Mouse (Mus musculus): ENCODE data around the gene Utp4. TPM values are rescaled to one million over a fixed set of nuclear protein-coding genes. Genes with fewer than 3 reads are reported as not detected.
"Not testable (repeated sequence)": the region's sequence is repeated elsewhere in the genome, so short reads cannot be mapped to it uniquely, and the experiment has no call there.

Gene Utp4
- polyA plus RNA-seq, 1 experiment, result not detected

DNA sequence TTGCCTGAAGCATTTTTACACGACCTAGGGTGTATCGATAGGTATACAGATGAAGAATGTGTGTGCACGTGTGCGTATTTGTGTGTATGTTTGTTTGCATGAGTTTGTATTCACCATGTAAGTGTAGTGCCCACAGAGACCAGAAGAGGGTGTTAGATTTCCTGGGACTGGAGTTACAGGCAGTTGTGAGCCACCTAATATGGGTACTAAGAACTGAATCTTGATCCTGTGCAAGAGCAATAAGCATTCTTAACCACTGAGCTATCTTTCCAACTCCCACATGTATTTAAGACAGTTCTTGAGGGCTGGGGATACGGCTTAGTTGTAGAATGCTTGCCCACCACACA lies 26.9 kb downstream of the Utp4 start:
- H3K4me1 ChIP-seq (ENCODE audit: control insufficient read depth, insufficient read depth, low read length), result no peaks in the 10 kb centered on the region
- WGBS, result 98% methylated on average over 5 of the region's 5 CpGs
- no peak overlapping the region for H3K4me3 ChIP-seq (ENCODE audit: insufficient read depth, low read depth, low read length)
- H3K27ac ChIP-seq (ENCODE audit: insufficient read depth, low read depth, low read length), result no peak overlapping the region
- TF ChIP-seq POLR2A (IDR thresholded peaks at IDR 0.05; ENCODE audit: insufficient read depth, low read depth, low read length) (no peak), CTCF (IDR thresholded peaks at IDR 0.05; ENCODE audit: insufficient read depth, low read depth, low read length) (no peak)

DNA sequence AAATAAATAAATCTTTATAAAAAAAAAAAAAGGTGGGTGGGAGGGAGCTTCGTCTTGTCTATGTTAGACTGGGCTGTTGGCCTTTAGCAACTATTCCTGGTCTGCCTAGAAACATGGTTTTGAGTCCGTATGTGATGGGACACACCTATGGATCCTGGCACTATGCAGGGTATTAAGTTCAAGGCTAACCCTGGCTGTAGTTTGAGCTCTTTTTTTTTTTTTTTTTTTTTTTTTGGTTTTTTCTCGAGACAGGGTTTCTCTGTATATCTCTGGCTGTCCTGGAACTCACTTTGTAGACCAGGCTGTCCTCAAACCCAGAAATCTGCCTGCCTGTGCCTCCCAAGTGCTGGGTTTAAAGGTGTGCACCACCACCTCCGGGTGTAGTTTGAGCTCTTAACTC lies 30.6 kb downstream of the Utp4 start:
- 86% methylated on average over 4 of the region's 4 CpGs for WGBS
- Histone ChIP-seq H3K27ac (ENCODE audit: insufficient read depth, low read depth, low read length) (no peak overlapping the region), H3K4me1 (ENCODE audit: control insufficient read depth, insufficient read depth, low read length) (no peaks in the 10 kb centered on the region), H3K4me3 (ENCODE audit: insufficient read depth, low read depth, low read length) (no peak overlapping the region)
- no peak for TF ChIP-seq CTCF (IDR thresholded peaks at IDR 0.05; ENCODE audit: insufficient read depth, low read depth, low read length)
- no peak for TF ChIP-seq POLR2A (IDR thresholded peaks at IDR 0.05; ENCODE audit: insufficient read depth, low read depth, low read length)

DNA sequence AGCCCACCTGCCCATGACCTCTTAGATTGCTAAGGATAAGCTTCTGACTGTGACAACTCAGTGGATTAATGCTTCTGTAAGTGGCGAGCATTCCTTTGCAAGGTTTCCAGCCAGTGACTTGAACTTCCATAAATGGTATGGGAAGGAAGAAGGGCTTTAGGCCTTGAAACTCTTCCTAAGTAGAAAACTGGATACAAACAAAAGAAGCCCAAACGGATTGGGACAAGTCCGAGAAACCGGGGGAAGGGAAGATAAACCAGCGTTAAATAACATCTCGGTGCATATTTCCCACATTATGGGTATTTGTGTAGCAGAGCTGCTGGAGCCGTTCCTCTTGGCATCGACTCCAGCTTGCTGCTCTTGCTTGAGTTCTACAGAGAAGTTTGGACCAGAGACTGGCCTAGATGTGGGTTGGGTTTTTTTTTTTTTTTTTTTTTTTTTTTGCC lies 31.5 kb downstream of the Utp4 start:
- no peaks in the 10 kb centered on the region for H3K4me1 ChIP-seq (ENCODE audit: control insufficient read depth, insufficient read depth, low read length)
- TF ChIP-seq POLR2A (IDR thresholded peaks at IDR 0.05; ENCODE audit: insufficient read depth, low read depth, low read length), result no peak
- TF ChIP-seq CTCF (IDR thresholded peaks at IDR 0.05; ENCODE audit: insufficient read depth, low read depth, low read length), result no peak
- 79% methylated on average over 8 of the region's 8 CpGs for WGBS
- H3K27ac ChIP-seq (ENCODE audit: insufficient read depth, low read depth, low read length), result no peak overlapping the region
- no peak overlapping the region for H3K4me3 ChIP-seq (ENCODE audit: insufficient read depth, low read depth, low read length)

DNA sequence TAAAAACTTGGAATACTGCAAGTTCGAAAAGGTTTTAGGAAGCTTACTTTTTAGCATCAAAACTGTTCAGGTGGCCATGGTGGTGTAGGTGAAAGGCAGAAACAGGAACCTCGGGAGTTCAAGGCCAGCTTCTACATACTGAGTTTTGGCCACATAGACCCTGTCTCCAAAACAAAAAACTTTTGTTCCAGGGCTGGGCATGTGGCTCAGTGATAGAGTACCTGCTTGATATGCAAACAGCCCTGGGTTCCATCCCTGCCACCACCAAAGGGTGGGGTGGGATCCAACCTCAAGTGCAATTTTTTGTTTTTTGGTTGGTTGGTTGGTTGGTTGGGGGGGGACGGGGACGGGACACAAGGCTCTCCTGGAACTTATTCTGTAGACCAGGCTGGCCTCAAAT lies 32.0 kb downstream of the Utp4 start:
- Histone ChIP-seq H3K27ac (ENCODE audit: insufficient read depth, low read depth, low read length) (no peak overlapping the region), H3K4me3 (ENCODE audit: insufficient read depth, low read depth, low read length) (no peak overlapping the region), H3K4me1 (ENCODE audit: control insufficient read depth, insufficient read depth, low read length) (no peaks in the 10 kb centered on the region)
- WGBS, result 95% methylated on average over 4 of the region's 4 CpGs
- no peak for TF ChIP-seq CTCF (IDR thresholded peaks at IDR 0.05; ENCODE audit: insufficient read depth, low read depth, low read length)
- TF ChIP-seq POLR2A (IDR thresholded peaks at IDR 0.05; ENCODE audit: insufficient read depth, low read depth, low read length), result no peak

DNA sequence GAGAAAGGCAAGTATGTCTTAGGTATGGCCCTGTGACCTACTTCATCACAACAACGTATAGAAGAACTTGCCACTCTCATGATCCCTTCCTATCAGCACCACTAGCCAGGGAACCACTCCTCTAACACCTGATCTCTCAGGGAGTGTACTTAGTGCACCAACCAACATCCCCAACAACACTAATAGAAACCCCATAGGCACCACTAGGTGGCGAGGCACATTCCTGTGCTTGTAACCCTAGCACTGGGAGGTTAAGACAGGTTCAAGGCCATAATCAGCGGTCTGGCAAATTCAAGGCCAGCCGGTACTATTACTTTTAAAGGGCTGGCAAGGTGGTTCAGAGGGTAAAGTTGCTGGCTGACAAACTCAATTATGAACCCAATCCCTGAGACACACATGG lies 33.8 kb downstream of the Utp4 start:
- TF ChIP-seq CTCF (IDR thresholded peaks at IDR 0.05; ENCODE audit: insufficient read depth, low read depth, low read length), result no peak
- TF ChIP-seq POLR2A (IDR thresholded peaks at IDR 0.05; ENCODE audit: insufficient read depth, low read depth, low read length), result no peak
- Histone ChIP-seq H3K4me3 (ENCODE audit: insufficient read depth, low read depth, low read length) (no peak overlapping the region), H3K27ac (ENCODE audit: insufficient read depth, low read depth, low read length) (no peak overlapping the region), H3K4me1 (ENCODE audit: control insufficient read depth, insufficient read depth, low read length) (no peaks in the 10 kb centered on the region)
- WGBS, result 73% methylated on average over 4 of the region's 4 CpGs

DNA sequence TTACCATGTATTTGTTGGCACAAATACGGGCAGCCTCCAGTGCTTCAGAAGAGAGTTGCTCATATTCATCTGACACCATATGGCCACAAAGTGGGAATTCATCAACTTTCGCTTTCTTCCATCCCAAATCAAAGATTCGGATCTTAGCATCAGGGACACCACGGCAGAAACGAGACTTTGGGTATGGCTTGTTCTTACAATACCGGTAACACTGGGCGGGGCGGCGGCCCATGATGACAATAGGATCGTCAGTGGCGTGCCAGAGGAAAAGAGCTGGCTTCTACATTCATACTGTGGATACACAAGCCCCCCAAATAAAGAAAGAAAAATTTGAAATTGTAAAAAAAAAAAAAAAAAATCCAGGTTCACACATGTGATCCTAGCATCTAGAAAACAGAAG lies 34.7 kb downstream of the Utp4 start:
- H3K4me3 ChIP-seq (ENCODE audit: insufficient read depth, low read depth, low read length); H3K4me1 ChIP-seq (ENCODE audit: control insufficient read depth, insufficient read depth, low read length); H3K27ac ChIP-seq (ENCODE audit: insufficient read depth, low read depth, low read length): not testable (repeated sequence)
- WGBS, result 92% methylated on average over 11 of the region's 11 CpGs

DNA sequence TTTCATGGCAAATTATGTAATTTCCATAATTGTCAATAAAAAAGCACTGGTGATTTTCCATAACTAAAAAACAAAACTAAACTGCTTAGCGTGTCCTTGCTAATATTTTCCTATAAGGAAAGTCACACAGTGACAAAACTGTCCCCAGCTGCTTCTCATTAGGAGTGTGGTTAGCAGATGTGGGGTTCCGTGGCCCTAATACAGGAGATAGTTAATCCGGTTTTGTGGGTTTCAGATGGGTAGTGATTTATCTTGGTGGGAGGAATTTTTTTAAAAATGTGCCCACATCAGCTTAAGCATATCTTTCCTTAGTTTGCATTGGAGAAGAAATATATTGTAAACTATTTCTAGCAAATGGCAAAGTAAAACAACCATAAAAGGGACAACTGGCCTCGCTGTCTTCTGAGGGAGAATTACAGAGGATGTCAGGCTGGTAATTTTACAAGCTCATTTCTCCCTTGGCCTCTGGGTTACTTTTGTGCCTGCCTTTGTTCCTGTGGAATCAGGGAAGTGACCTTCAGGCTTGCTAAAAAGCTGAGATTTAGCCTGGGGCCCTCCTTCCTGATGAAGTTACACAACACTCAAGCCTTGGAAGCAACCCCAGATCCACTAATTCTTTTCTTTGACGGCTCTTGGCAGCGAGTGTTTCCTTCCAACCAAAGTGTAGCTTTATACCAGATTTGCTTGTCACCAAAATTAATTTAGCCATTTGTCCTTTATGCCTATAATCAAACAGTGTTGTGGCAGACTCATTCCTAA lies 35.9 kb downstream of the Utp4 start:
- H3K4me1 ChIP-seq (ENCODE audit: control insufficient read depth, insufficient read depth, low read length), result peaks cover 3% of the 10 kb centered on the region
- WGBS, result 65% methylated on average over 6 of the region's 6 CpGs
- TF ChIP-seq CTCF (IDR thresholded peaks at IDR 0.05; ENCODE audit: insufficient read depth, low read depth, low read length) (no peak), POLR2A (IDR thresholded peaks at IDR 0.05; ENCODE audit: insufficient read depth, low read depth, low read length) (no peak)
- H3K27ac ChIP-seq (ENCODE audit: insufficient read depth, low read depth, low read length), result no peak overlapping the region
- no peak overlapping the region for H3K4me3 ChIP-seq (ENCODE audit: insufficient read depth, low read depth, low read length)

DNA sequence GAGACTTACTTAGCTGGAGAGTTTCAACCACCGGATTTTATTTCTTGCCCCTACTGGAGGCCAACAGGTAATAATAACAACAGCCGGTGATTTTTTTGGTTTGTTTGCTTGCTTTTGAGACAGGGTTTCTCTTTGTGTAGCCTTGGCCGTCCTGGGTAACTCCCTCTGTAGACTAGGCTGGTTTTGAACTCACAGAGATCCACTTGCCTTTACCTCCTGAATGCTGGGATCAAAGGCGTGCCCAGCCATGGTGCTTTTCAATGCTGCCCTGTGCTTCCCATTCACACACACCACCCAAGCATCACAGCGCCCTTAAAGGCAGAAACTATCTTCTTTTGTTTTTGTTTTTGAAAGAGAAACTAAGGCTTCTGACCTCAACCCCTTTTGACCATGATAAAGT lies 36.5 kb downstream of the Utp4 start:
- H3K4me1 ChIP-seq (ENCODE audit: control insufficient read depth, insufficient read depth, low read length), result peaks cover 3% of the 10 kb centered on the region
- H3K27ac ChIP-seq (ENCODE audit: insufficient read depth, low read depth, low read length), result no peak overlapping the region; the same call in 1 of the 2 replicates
- WGBS, result 71% methylated on average over 5 of the region's 5 CpGs
- no peak for TF ChIP-seq CTCF (IDR thresholded peaks at IDR 0.05; ENCODE audit: insufficient read depth, low read depth, low read length)
- no peak for TF ChIP-seq POLR2A (IDR thresholded peaks at IDR 0.05; ENCODE audit: insufficient read depth, low read depth, low read length)
- no peak overlapping the region for H3K4me3 ChIP-seq (ENCODE audit: insufficient read depth, low read depth, low read length)

DNA sequence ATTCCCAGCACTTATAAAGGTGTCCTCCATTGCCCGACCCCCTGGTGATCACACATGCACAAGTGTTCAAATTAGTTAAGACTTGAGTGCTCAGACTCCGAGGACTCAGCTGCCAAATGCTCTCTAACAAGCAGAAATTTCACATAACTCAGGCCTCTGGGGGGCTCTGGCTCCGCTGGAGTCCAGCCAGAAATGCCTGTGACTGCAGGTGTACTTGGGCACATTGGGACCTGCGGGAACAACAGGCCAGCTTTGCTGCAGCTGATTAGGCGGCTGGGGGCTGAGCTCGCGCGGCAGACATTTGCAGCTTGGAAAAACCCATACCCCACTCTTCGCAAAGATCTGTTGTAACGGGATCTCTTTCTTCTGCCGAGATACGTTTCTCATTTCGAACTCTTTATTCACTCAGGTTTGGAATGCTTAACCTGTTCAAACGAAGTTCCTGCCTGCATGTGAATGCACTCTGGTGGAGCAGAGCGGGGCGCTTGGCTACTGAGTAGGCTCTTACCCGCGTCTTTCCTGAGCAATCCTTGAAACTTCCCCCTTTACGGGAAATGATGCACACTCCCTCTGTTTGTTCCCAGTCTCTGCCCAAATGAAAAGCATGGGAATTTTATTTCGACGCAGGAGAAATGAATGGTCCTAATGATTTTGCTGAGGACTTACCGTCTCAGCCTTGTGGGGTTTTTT lies 39.1 kb downstream of the Utp4 start:
- TF ChIP-seq POLR2A (IDR thresholded peaks at IDR 0.05; ENCODE audit: insufficient read depth, low read depth, low read length), result no peak
- no peak for TF ChIP-seq CTCF (IDR thresholded peaks at IDR 0.05; ENCODE audit: insufficient read depth, low read depth, low read length)
- peaks cover 6% of the 10 kb centered on the region for H3K4me1 ChIP-seq (ENCODE audit: control insufficient read depth, insufficient read depth, low read length)
- no peak overlapping the region for H3K27ac ChIP-seq (ENCODE audit: insufficient read depth, low read depth, low read length)
- WGBS, result 17% methylated on average over 22 of the region's 22 CpGs
- no peak overlapping the region for H3K4me3 ChIP-seq (ENCODE audit: insufficient read depth, low read depth, low read length)

All from olfactory bulb, adult 2 months (tissue).